Mouse (Mus musculus) limb, embryonic 10.5 days (tissue): Measurements from ENCODE around the gene Alyref2. TPM values are rescaled to one million over a fixed set of nuclear protein-coding genes. Genes with fewer than 3 reads are reported as not detected.

Experiments
- DNase-seq: peaks from one replicate; pipeline ENCODE4 v3.0.0-alpha.2; 2017; ENCODE audit warnings: low spot score
- H3K27ac ChIP-seq: fragments of 300-500 bp; sonication (generic); 2 replicates; pipeline ENCODE4 v1.5.1; 2016; ENCODE audit warnings: mild to moderate bottlenecking
- H3K27me3 ChIP-seq: fragments of 300-500 bp; sonication (generic); 2 replicates; pipeline ENCODE4 v1.6.1; 2016; ENCODE audit warnings: low read depth, mild to moderate bottlenecking; ENCODE audit not compliant: poor library complexity, severe bottlenecking
- H3K36me3 ChIP-seq: fragments of 300-500 bp; sonication (generic); 2 replicates; pipeline ENCODE4 v1.6.1; 2016; ENCODE audit warnings: mild to moderate bottlenecking, moderate library complexity
- H3K4me1 ChIP-seq: fragments of 300-500 bp; sonication (generic); 2 replicates; pipeline ENCODE4 v1.6.1; 2016
- H3K4me3 ChIP-seq: fragments of 300-500 bp; sonication (generic); 2 replicates; pipeline ENCODE4 v1.5.1; 2016; ENCODE audit warnings: mild to moderate bottlenecking, moderate library complexity
- H3K9me3 ChIP-seq: fragments of 300-500 bp; sonication (generic); replicated peaks from 2 replicates; pipeline ENCODE4 v1.6.1; 2016; ENCODE audit warnings: mild to moderate bottlenecking
- WGBS: fragments of 180-500 bp; shearing (Covaris S2); methylation state at CpG from one replicate; pipeline ENCODE4 v1.1.7; 2016; 5-methylcytosine and 5-hydroxymethylcytosine counted together
- polyA plus RNA-seq: library from polyadenylated mRNA; unstranded; fragments of >200 nt; fragmentation: Nextera tagmentation; extraction: Ambion mirVana; gene quantifications from 2 replicates; pipeline ENCODE4 v1.2.1, GENCODE M21; 2016

Alyref2 gene
- polyA plus RNA-seq, 1 experiment from 2014 or later = 8.6 TPM

DNA sequence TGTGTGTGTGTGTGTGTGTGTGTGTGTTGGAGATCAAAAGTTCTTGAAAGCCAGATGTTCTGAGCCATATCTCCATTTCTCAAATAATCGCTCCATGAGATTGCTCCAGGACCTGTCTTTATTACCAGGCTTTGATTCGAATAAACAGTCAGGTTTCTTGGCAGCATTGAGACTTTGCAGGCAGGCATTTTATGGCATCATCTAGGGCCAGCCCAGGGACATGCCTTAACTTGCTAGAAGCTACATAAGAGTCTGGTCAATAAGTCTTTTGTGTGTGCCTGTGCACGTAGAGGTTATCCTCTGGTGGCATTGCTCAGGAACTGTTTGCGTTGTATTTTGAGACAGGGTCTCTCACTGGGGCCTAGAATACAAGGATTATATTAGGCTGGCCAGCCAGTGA, 29.8 kb upstream of the Alyref2 start:
- no peak overlapping the region for H3K4me3 ChIP-seq
- WGBS = 77% methylated on average over 4 of the region's 4 CpGs
- no peak for DNase-seq
- H3K4me1 ChIP-seq = 0 out of 2 replicates have a peak, but pooled peaks cover 5% of the 10 kb centered on the region
- no peaks in the 10 kb centered on the region for H3K27me3 ChIP-seq
- H3K27ac ChIP-seq = no peak overlapping the region
- no peaks in the 10 kb centered on the region for H3K36me3 ChIP-seq
- no peaks in the 10 kb centered on the region for H3K9me3 ChIP-seq

DNA sequence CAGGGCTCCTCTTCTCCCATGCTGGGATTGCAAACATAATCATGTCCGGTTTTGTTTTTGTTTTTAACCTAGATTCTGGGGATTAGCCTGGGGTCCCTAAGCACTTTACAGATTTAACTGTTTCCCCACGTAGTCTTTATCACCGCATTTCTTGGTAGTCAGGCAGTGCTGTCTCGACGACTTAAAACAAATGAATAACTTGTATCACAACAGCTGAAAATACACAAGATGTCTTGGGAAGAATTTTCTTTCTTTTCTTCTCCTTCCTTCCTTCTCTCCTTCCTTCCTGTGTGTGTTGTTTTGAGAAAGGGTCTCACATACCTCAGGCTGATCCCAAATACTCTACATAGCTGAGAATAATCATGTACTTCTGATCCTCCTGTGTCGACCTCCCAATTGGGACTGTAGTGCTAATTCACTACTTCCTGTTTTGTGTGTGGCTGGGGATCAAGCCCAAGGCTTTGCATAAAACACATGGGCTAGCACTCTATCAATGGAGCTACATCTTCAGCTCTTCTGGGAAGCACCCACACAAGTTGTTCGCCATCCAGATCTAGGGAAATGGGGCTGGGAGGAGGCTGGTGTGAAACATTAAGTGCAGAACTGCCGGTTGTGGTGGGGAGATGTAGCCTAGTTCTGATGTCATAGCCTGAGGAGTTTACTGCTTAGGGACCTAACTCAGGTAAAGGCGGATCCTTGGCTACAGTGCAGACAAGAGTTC, 29.2 kb upstream of the Alyref2 start:
- no peaks in the 10 kb centered on the region for H3K9me3 ChIP-seq
- 0 out of 2 replicates have a peak, but pooled peaks cover 5% of the 10 kb centered on the region for H3K4me1 ChIP-seq
- DNase-seq = no peak
- H3K27me3 ChIP-seq = no peaks in the 10 kb centered on the region
- no peaks in the 10 kb centered on the region for H3K36me3 ChIP-seq
- H3K27ac ChIP-seq = no peak overlapping the region
- H3K4me3 ChIP-seq = no peak overlapping the region
- WGBS = 70% methylated on average over 9 of the region's 9 CpGs

DNA sequence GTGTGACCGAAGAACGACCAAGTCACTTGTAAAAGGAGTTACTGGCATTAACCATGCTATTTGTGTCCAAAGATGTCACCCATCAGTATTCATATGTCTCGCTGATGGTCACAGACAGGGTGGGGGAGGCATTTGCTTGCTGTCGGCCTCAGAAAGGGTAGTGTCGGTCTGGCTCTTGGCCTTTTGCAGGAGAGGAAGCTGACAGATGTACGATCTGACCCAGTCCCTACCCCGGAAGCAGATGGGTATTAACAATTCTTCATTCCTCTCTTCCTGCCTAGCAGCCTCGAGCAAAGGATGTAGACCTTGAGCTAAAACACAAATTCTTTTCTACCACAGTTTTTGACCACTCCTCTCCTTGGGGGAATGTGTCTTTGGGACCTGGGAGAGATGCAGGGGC, 26.2 kb upstream of the Alyref2 start:
- Histone ChIP-seq H3K36me3 (no peaks in the 10 kb centered on the region), H3K9me3 (no peaks in the 10 kb centered on the region; the same call in 1 of the 2 replicates), H3K27me3 (no peaks in the 10 kb centered on the region), H3K4me1 (0 out of 2 replicates have a peak, but pooled peaks cover 5% of the 10 kb centered on the region), H3K4me3 (no peak overlapping the region), H3K27ac (no peak overlapping the region)
- DNase-seq = no peak
- 77% methylated on average over 8 of the region's 8 CpGs for WGBS

DNA sequence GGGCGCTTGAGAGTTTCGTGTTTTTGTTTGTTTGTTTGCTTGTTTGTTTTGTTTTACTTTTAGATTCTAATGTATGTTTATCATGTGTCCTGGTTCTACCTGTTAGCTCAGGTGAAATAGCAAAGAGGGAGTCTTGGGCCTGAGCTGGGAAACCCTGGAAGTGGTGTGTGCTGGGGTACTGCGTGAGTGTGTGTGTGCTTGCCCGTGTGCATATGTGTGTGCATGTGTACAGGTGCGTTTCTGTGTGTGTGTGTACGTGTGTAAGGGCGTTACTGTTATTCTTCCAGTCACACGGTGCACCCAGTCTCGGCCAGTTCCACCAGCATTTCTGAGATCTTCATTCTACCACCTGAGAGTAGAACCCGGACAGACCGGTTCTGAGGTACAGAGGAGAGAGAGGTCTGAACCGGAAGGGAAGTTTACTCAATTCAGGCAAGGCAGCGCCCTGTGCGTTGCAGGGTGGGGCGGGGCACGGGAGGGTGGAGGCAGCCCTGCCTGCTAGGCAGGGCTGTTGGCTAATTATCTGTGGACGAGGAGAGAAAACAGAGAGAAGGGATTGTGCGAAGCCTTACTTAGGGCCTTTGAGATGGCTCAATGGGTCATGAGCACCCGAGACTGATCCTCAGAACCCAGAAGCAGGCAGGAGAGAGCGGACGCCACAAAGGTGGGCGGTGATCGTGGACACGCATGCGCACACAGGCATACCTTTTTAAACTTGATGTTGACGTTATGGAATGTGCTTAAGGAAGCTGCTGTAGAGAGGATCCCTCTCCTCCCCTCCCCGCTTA, 25.3 kb upstream of the Alyref2 start:
- 66% methylated on average over 27 of the region's 27 CpGs for WGBS
- no peaks in the 10 kb centered on the region for H3K27me3 ChIP-seq

DNA sequence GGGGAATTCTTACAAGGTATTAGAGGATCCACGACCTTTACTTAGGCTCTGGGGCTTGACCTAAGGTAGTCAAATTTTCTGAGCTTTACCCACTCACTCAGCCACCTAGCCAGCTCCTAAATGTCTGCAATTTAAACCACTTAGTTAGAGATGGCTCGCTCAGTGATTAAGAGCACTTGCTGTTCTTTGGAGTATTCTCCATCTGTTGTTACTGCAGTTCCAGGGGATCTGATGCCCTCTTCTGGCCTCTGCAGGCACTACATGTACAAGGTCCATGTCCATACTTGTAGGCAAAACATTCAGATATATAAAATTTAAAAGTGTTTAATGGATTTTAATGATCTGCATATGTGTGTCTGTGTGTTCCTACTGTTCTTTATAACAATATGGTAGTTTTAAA, 24.3 kb upstream of the Alyref2 start:
- WGBS = 55% methylated on average over 2 of the region's 2 CpGs
- no peaks in the 10 kb centered on the region for H3K36me3 ChIP-seq
- DNase-seq = peak; percentile 55

More for the DNA sequence above, 25.3 kb upstream of the Alyref2 start:
- Histone ChIP-seq H3K4me3 (peak overlapping the region; percentile 38), H3K4me1 (0 out of 2 replicates have a peak, but pooled peaks cover 5% of the 10 kb centered on the region), H3K9me3 (peaks cover 4% of the 10 kb centered on the region; the same call in 1 of the 2 replicates), H3K36me3 (no peaks in the 10 kb centered on the region), H3K27ac (peak overlapping the region; percentile 63; the same call in 1 of the 2 replicates)
- peak; percentile 38 for DNase-seq

DNA sequence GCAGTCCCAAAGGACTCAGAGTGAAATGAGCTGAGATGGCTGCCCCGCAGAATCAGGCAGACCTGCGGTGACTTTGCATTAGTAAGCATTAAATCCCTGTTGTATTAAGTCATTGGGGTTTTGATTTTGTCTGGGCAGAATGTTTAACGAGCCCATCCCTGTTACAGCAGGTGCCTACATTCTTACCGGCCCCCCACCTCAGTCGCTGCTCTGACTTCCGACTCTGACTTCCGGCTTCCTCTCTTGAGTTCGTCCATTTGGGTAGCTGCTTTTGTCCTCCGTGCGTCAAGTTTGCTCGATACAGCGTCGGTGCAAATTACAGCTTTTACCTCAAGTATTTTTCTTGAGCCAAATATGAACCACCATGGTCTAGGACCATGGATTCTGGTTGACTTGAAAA, 9.0 kb upstream of the Alyref2 start:
- Histone ChIP-seq H3K27ac (no peak overlapping the region), H3K4me1 (no peaks in the 10 kb centered on the region)
- 92% methylated on average over 13 of the region's 13 CpGs for WGBS

More for the DNA sequence above, 24.3 kb upstream of the Alyref2 start:
- no peaks in the 10 kb centered on the region for H3K27me3 ChIP-seq
- peaks cover 5% of the 10 kb centered on the region; the same call in 1 of the 2 replicates for H3K9me3 ChIP-seq
- H3K4me3 ChIP-seq = no peak overlapping the region
- no peak overlapping the region for H3K27ac ChIP-seq
- 0 out of 2 replicates have a peak, but pooled peaks cover 5% of the 10 kb centered on the region for H3K4me1 ChIP-seq

DNA sequence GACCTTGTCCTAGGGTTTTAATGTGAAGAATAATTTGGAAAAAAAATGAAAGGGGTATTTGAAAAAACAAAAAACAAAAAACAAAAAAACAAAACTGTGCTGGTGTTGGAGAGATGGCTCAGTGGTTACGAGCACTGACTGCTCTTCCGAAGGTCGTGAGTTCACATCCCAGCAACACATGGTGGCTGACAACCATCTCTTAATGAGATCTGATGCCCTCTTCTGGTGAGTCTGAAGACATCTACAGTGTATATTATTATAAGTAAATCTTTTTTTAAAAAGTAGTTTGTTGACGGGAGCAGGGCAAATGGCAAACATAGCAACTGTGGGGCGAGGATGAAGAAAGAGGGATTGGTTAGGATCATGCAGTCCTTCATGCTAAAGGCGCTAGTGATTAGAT, 7.9 kb upstream of the Alyref2 start:
- DNase-seq = no peak
- WGBS = 94% methylated on average over 6 of the region's 6 CpGs
- Histone ChIP-seq H3K27ac (no peak overlapping the region), H3K9me3 (no peaks in the 10 kb centered on the region), H3K27me3 (no peaks in the 10 kb centered on the region), H3K36me3 (no peaks in the 10 kb centered on the region), H3K4me3 (no peak overlapping the region), H3K4me1 (no peaks in the 10 kb centered on the region)

More for the DNA sequence above, 9.0 kb upstream of the Alyref2 start:
- Histone ChIP-seq H3K27me3 (no peaks in the 10 kb centered on the region), H3K36me3 (no peaks in the 10 kb centered on the region), H3K9me3 (peaks cover 4% of the 10 kb centered on the region; the same call in 1 of the 2 replicates), H3K4me3 (no peak overlapping the region)
- no peak for DNase-seq

DNA sequence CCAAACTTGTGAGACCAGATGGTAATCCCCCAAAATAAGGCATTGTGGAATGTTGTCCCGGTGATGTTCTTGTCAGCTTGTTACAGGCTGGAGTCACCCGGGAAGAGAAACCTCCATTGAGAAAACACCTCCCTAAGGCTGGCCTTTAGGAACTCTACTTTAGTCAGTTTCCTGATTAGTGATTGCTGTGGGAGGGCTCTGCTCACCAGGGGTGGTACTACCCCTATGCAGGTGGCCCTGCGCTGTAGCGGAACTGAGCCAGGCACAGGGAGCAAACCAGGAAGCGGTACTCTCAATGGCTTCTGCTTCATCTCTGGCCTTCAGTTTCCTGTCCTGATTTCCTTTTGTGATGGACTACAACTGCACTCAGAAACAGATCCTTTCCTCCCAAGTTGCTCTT, 3.4 kb upstream of the Alyref2 start:
- 82% methylated on average over 5 of the region's 5 CpGs for WGBS
- no peak for DNase-seq
- H3K4me3 ChIP-seq = no peak overlapping the region
- no peaks in the 10 kb centered on the region for H3K36me3 ChIP-seq
- no peaks in the 10 kb centered on the region for H3K9me3 ChIP-seq
- 0 out of 2 replicates have a peak, but pooled peaks cover 8% of the 10 kb centered on the region for H3K4me1 ChIP-seq
- H3K27me3 ChIP-seq = no peaks in the 10 kb centered on the region
- no peak overlapping the region for H3K27ac ChIP-seq

DNA sequence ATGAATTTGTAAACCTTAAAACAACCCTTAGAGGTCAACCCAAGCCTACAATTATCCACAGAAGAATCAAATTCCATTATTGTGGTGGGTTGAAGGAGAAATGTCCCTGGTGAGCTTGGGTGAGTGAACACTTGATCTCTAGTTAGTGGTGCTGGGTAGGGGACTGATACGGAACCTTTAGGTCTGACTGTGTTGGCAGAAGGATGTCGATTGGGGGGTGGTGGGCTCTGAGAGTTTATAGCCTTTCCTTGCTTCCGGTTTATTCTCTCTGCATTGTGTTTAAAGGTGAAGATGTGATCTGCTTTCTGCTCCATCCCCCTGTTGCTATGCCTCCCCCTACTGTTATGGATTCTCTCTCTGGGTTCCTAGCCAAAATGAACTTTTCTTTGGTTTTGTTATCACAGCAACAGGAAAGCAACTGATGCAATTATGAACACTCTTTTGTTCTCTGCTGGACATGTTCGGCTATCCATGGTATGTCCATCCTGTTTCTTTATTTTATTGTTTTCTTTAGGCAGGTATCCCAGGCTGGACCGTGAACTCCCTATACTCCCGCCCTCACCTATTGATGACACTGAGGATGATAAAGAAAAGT, 2.2 kb upstream of the Alyref2 start:
- H3K27me3 ChIP-seq = no peaks in the 10 kb centered on the region
- H3K4me1 ChIP-seq = 0 out of 2 replicates have a peak, but pooled peaks cover 8% of the 10 kb centered on the region
- H3K27ac ChIP-seq = peak overlapping the region; percentile 81; the same call in 1 of the 2 replicates
- H3K4me3 ChIP-seq = no peak overlapping the region
- H3K9me3 ChIP-seq = no peaks in the 10 kb centered on the region
- DNase-seq = no peak
- WGBS = 62% methylated on average over 6 of the region's 6 CpGs
- no peaks in the 10 kb centered on the region for H3K36me3 ChIP-seq

DNA sequence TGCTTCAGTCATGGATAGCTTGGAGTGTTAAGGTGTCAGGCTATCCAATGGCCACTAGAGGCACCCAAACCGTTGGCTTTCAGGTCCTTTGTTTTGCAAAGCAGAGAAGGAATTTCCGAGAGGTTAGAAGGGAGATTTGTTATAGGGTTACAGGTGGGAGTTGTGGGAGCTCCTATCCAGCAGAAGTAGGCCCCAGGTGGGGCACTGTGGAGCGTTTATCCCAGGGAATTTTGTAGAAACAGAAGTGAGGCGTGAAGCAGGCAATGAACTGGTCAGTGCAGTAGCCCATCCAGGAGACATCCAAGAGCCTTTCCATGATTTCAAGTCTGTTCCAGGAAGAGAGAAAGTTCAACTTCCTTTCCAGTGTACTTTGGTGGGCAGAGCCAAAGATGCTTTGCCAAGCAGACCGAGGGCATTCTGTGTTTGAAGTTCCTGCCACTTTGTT, 1.6 kb upstream of the Alyref2 start:
- H3K27ac ChIP-seq = peak overlapping the region; percentile 81
- no peaks in the 10 kb centered on the region for H3K9me3 ChIP-seq
- H3K36me3 ChIP-seq = no peaks in the 10 kb centered on the region
- H3K4me3 ChIP-seq = peak overlapping the region; percentile 32
- 6% methylated on average over 5 of the region's 5 CpGs for WGBS
- no peaks in the 10 kb centered on the region for H3K27me3 ChIP-seq
- 0 out of 2 replicates have a peak, but pooled peaks cover 8% of the 10 kb centered on the region for H3K4me1 ChIP-seq
- DNase-seq = peak; percentile 59

DNA sequence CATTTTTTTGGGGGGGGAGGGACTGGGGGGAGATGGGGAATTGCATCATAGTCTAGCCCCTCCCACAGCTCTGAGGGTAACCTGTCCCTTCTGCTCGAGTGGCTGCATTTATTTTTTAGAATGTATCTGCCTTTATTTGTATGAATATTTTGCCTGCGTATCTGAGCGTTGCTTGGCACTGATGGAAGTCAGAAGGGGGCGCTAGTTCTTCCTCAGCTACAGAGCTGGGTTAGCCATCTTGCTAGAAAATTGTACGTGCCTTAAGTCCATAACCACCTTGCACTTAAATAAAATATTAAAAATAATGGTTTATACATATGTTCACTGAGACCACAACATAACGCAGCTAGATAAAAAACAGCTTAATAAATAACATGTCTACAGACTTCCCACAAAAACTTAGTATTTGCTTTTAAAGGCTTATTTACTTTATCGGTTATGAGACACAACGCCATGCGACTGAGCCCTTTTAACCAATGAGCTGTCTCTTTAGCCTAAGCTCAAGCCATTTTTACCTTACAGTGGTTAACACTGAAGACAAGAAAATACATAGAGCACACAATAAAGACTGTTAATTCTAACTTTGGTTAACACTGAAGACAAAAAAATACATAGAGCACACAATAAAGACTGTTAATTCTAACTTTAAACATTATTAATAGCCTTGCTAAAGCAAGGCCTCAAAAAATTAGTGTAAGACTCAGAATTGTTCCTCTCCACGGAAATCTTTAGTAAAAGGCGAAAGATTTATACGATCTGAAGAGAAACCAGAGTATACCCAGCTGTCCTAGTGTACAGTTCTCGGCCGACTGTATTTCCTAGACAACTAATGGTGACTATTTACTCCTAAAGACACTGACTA, 659 bp upstream of the Alyref2 start:
- under 1% methylated on average over 14 of the region's 14 CpGs for WGBS

More for the DNA sequence above, 659 bp upstream of the Alyref2 start:
- Histone ChIP-seq H3K9me3 (no peaks in the 10 kb centered on the region), H3K27me3 (no peaks in the 10 kb centered on the region), H3K4me3 (peak overlapping the region; percentile 68), H3K27ac (peak overlapping the region; percentile 94), H3K4me1 (0 out of 2 replicates have a peak, but pooled peaks cover 8% of the 10 kb centered on the region), H3K36me3 (no peaks in the 10 kb centered on the region)
- peak; percentile 64 for DNase-seq
